24 mouse cellular contexts compared by ENCODE assay signal in the genomic region with DNA sequence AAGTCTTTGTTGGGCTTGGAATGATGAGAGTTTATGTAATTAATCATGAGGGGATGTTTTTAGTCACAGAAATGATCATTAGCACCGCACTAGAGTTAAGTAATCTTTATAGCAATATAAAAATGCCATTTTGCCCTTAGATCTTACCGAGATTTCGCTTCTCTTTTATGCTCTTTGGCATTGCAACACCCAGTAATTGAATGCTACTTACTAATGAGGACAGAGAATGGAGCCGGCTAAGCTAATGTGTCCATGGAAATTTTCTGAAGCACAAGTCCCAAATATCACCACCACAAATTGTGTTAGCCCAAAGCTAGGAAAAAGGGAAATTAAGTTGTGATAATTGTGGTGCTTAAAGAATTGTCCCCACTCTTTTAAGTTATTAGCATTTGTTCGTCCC. TPM values are rescaled to one million over a fixed set of nuclear protein-coding genes. Genes with fewer than 3 reads are reported as not detected.
"Had no signal": no experiment of that assay in that cellular context is flagged by ENCODE, and none has a peak within 500 bp of the region (broad histone marks: within the 10 kb centered on the region; RNA-seq: fewer than 3 reads in every experiment).

No protein-coding gene starts in this region.

- H3K9ac ChIP-seq: intestine, embryonic 15.5 days; kidney, embryonic 15.5 days; limb, embryonic 12.5 days; limb, embryonic 15.5 days; liver, embryonic 14.5 days; liver, postnatal 0 days; midbrain, embryonic 13.5 days had no signal

- H3K9me3 ChIP-seq: intestine, embryonic 15.5 days; kidney, embryonic 15.5 days; limb, embryonic 12.5 days; limb, embryonic 15.5 days; midbrain, embryonic 13.5 days; neural tube, embryonic 13.5 days had no signal

- DNase-seq: kidney, adult 11 months; kidney, adult 8-10 months; right cerebral cortex, adult 18-20 months; right cerebral cortex, postnatal 14 days; right cerebral cortex, postnatal 4 days; thymus, adult 2 months; thymus, postnatal 14 days; thymus, postnatal 4 days had no signal

- ATAC-seq: intestine, embryonic 15.5 days had no signal

- H3K4me2 ChIP-seq: limb, embryonic 12.5 days; limb, embryonic 15.5 days; liver, embryonic 11.5 days had no signal

- H3K4me3 ChIP-seq: intestine, embryonic 15.5 days; kidney, embryonic 15.5 days; limb, embryonic 12.5 days; limb, embryonic 15.5 days; myocyte had no signal

- H3K27me3 ChIP-seq: intestine, embryonic 15.5 days; kidney, embryonic 15.5 days; limb, embryonic 12.5 days; midbrain, embryonic 13.5 days; neural tube, embryonic 13.5 days had no signal

- H3K27ac ChIP-seq: intestine, embryonic 15.5 days; kidney, embryonic 15.5 days; limb, embryonic 12.5 days; limb, embryonic 15.5 days; liver, embryonic 14.5 days; macrophage; midbrain, embryonic 13.5 days; neural tube, embryonic 13.5 days; stomach, postnatal 0 days had no signal

- H3K36me3 ChIP-seq: intestine, embryonic 15.5 days; kidney, embryonic 15.5 days; limb, embryonic 12.5 days; limb, embryonic 15.5 days; midbrain, embryonic 13.5 days; neural tube, embryonic 13.5 days had no signal

RNA-seq across cellular contexts. Expression of a gene that starts 34.9 kb away (rescaled TPM):
- polyA plus RNA-seq: intestine, embryonic 15.5 days; kidney, embryonic 15.5 days; large intestine, adult 2 months; limb, embryonic 12.5 days; limb, embryonic 15.5 days; liver, embryonic 11.5 days; liver, embryonic 14.5 days; liver, postnatal 0 days; lung, embryonic 16.5 days; midbrain, embryonic 13.5 days; midbrain, embryonic 16.5 days; myocyte; neural tube, embryonic 13.5 days; stomach, embryonic 14.5 days; thymus, adult 2 months had no signal
